Mouse (Mus musculus) E14TG2a.4 (cell line): ENCODE measurements around the gene Hs2st1.
"Not testable (repeated sequence)": the region's sequence is repeated elsewhere in the genome, so short reads cannot be mapped to it uniquely, and the experiment has no call there.

Source experiments
- H3K27me3 ChIP-seq: 2 replicates; pipeline ENCODE4 v1.6.1; 2014; ENCODE audit warnings: low read length, control low read depth; ENCODE audit not compliant: insufficient read depth
- H3K36me3 ChIP-seq: 2 replicates; pipeline ENCODE4 v1.6.1; 2014; ENCODE audit warnings: low read length, control low read depth; ENCODE audit not compliant: insufficient read depth
- H3K4me1 ChIP-seq: replicated peaks from 2 replicates; pipeline ENCODE4 v1.6.1; 2014; ENCODE audit warnings: low read depth, low read length, control low read depth
- H3K4me3 ChIP-seq: replicated peaks from 2 replicates; pipeline ENCODE4 v1.5.1; 2014; ENCODE audit warnings: mild to moderate bottlenecking, low read length
- H3K9me3 ChIP-seq: 2 replicates; pipeline ENCODE4 v1.6.1; 2014; ENCODE audit warnings: low read length, control low read depth
- CTCF ChIP-seq: conservative IDR thresholded peaks from 2 replicates; pipeline ENCODE4 v1.5.1; 2014; ENCODE audit warnings: low read length
- NANOG ChIP-seq: IDR thresholded peaks from 2 replicates; pipeline ENCODE4 v1.6.1; 2014; ENCODE audit warnings: borderline replicate concordance, low read length, mixed read lengths
- POU5F1 ChIP-seq: IDR thresholded peaks from 2 replicates; pipeline ENCODE4 v1.6.1; 2014; ENCODE audit warnings: low read length, borderline replicate concordance

Gene Hs2st1

DNA sequence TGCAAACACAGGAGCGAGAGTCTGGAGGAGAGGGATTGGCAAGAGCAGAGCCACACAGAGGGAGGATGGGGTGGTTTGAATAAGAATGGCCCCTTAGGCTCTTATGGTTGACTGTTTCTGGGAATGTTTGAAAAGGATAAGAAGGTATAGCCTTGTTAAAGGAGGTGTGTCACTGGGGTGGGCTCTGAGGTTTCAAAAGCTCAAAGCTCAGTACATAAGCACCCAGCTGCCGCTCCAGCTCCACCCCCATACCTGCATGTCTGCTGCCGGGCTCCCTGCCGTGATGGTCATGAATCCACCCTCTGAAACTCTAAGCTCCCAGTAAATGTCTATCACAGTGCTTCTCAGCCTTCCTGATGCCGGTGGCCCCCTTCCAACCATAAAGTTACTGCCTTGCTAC lies 40.8 kb upstream of the Hs2st1 start:
- H3K9me3 ChIP-seq = peaks cover 66% of the 10 kb centered on the region
- H3K4me1 ChIP-seq = peaks cover 18% of the 10 kb centered on the region

GRCm38 (mm10) chr3:144608090-144608489 lies 38.1 kb upstream of the Hs2st1 start:
- peaks cover 21% of the 10 kb centered on the region for H3K4me1 ChIP-seq
- 0 out of 2 replicates have a peak, but pooled peaks cover 11% of the 10 kb centered on the region for H3K36me3 ChIP-seq
- no peaks in the 10 kb centered on the region for H3K27me3 ChIP-seq
- H3K9me3 ChIP-seq = peaks cover 58% of the 10 kb centered on the region
- H3K4me3 ChIP-seq = no peak overlapping the region
- TF ChIP-seq POU5F1 = no peak
- no peak for TF ChIP-seq CTCF
- TF ChIP-seq NANOG = no peak

More for the DNA sequence above, 40.8 kb upstream of the Hs2st1 start:
- TF ChIP-seq POU5F1 = no peak
- no peak for TF ChIP-seq NANOG
- TF ChIP-seq CTCF = no peak
- H3K36me3 ChIP-seq = 0 out of 2 replicates have a peak, but pooled peaks cover 11% of the 10 kb centered on the region
- no peaks in the 10 kb centered on the region for H3K27me3 ChIP-seq
- no peak overlapping the region for H3K4me3 ChIP-seq

GRCm38 (mm10) chr3:144606449-144606848 lies 36.5 kb upstream of the Hs2st1 start:
- Histone ChIP-seq H3K9me3 (peaks cover 43% of the 10 kb centered on the region), H3K4me1 (peaks cover 11% of the 10 kb centered on the region), H3K36me3 (peaks cover 11% of the 10 kb centered on the region; the same call in 1 of the 2 replicates), H3K27me3 (no peaks in the 10 kb centered on the region), H3K4me3 (no peak overlapping the region)
- TF ChIP-seq CTCF (peak; percentile 19; the same call in 1 of the 2 replicates), NANOG (no peak), POU5F1 (no peak)

DNA sequence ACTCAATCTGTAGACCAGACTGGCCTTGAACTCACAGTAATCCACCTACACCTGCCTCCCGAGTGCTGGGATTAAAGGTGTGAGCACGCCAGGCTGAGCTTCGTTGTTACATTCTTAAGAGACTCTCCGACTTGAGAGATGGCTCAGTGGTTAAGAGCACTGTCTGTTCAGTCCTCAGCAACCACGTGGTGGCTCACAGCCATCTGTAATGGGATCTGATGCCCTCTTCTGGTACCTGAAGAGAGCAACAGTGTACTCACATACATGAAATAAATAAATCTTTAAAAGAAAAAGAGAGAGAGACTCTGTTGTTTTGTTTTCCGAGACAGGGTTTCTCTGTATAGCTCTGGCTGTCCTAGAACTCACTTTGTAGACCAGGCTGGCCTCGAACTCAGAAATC lies 35.8 kb upstream of the Hs2st1 start:
- H3K36me3 ChIP-seq = peaks cover 18% of the 10 kb centered on the region; the same call in 1 of the 2 replicates
- not testable (repeated sequence) for H3K4me3 ChIP-seq, H3K27me3 ChIP-seq, H3K4me1 ChIP-seq
- peaks cover 37% of the 10 kb centered on the region for H3K9me3 ChIP-seq

DNA sequence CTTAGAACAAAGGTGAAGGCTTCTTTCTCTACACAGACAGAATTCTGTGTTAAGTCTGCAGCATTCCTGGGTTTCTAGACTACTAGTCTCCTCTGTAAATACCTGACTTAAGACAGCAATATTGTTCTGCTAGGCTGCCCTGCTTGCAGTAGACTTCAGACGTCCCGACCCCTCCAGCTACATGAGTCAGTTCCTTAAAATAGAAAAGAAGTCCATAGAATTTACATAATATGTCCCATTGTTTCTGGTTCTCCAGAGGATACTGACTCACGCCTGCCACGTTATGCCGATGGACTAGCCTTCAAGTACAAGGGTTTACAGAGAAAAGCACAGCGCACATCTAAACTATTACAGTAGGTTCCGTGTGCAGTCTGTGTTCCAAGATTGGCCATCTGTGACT lies 34.2 kb upstream of the Hs2st1 start:
- no peaks in the 10 kb centered on the region for H3K27me3 ChIP-seq
- H3K9me3 ChIP-seq = peaks cover 21% of the 10 kb centered on the region
- peaks cover 23% of the 10 kb centered on the region for H3K4me1 ChIP-seq
- H3K36me3 ChIP-seq = peaks cover 25% of the 10 kb centered on the region
- TF ChIP-seq POU5F1 = no peak
- no peak for TF ChIP-seq NANOG
- no peak for TF ChIP-seq CTCF
- H3K4me3 ChIP-seq = no peak overlapping the region

- TF ChIP-seq POU5F1 = no peak
- Histone ChIP-seq H3K4me3 (no peak overlapping the region), H3K9me3 (peaks cover 14% of the 10 kb centered on the region), H3K27me3 (no peaks in the 10 kb centered on the region), H3K4me1 (peaks cover 26% of the 10 kb centered on the region), H3K36me3 (peaks cover 29% of the 10 kb centered on the region)
Observed at GRCm38 (mm10) chr3:144603558-144603957, 33.6 kb upstream of the Hs2st1 start.

GRCm38 (mm10) chr3:144602819-144603218 lies 32.8 kb upstream of the Hs2st1 start:
- H3K4me3 ChIP-seq = no peak overlapping the region
- H3K4me1 ChIP-seq = peaks cover 29% of the 10 kb centered on the region
- no peaks in the 10 kb centered on the region for H3K27me3 ChIP-seq
- TF ChIP-seq CTCF = no peak
- TF ChIP-seq POU5F1 = no peak
- TF ChIP-seq NANOG = no peak
- peaks cover 35% of the 10 kb centered on the region for H3K36me3 ChIP-seq
- peaks cover 7% of the 10 kb centered on the region for H3K9me3 ChIP-seq

DNA sequence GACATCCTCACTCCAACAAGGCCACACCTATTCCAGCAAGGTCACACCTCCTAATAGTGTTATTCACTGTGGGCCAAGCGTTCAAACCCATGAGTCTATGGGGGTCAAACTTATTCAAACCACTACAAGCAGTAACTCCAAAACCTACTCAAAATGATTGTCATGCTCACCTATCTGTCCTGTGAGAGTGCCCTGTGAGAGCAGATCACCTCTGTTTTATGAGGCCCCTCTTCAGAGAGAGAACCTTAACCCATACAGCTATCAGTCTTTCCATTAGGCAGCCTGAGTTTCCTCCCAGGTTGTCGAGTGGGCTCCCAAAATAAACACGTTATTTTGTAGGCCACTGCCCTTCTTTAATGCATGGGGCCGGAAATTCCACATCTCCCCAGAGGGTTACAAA lies 32.4 kb upstream of the Hs2st1 start:
- TF ChIP-seq NANOG = no peak
- no peak overlapping the region for H3K4me3 ChIP-seq
- peaks cover 29% of the 10 kb centered on the region for H3K4me1 ChIP-seq
- peaks cover 3% of the 10 kb centered on the region for H3K9me3 ChIP-seq
- no peaks in the 10 kb centered on the region for H3K27me3 ChIP-seq
- H3K36me3 ChIP-seq = peaks cover 36% of the 10 kb centered on the region

GRCm38 (mm10) chr3:144597790-144598467 lies 27.9 kb upstream of the Hs2st1 start:
- peaks cover 30% of the 10 kb centered on the region for H3K4me1 ChIP-seq
- TF ChIP-seq POU5F1 (no peak), CTCF (no peak), NANOG (no peak)
- no peaks in the 10 kb centered on the region for H3K27me3 ChIP-seq
- peaks cover 77% of the 10 kb centered on the region for H3K36me3 ChIP-seq
- no peaks in the 10 kb centered on the region for H3K9me3 ChIP-seq
- no peak overlapping the region for H3K4me3 ChIP-seq
